Mouse (Mus musculus) layer of hippocampus, adult 2 months (tissue): ENCODE measurements around the gene B3gnt7. TPM values are rescaled to one million over a fixed set of nuclear protein-coding genes. Genes with fewer than 3 reads are reported as not detected.

ENCODE experiments used
- DNase-seq, 2 experiments: peaks; one replicate each; pipeline ENCODE4 v3.0.0; 2022; ENCODE audit warnings: low spot score in 2 of 2
- H3K27ac ChIP-seq: fragments of 200-600 bp; 2 replicates; pipeline ENCODE4 v1.8.1; 2022
- H3K4me3 ChIP-seq: fragments of 200-600 bp; 2 replicates; pipeline ENCODE4 v1.8.1; 2022; ENCODE audit warnings: mild to moderate bottlenecking
- CTCF ChIP-seq: fragments of 200-600 bp; conservative IDR thresholded peaks from 2 replicates; pipeline ENCODE4 v1.8.1; 2022; ENCODE audit warnings: antibody characterized with exemption, mild to moderate bottlenecking, moderate library complexity
- total RNA-seq, 2 experiments: library from RNA; stranded (reverse); gene quantifications; 2 replicates each; pipeline ENCODE4 v1.2.3; 2021

The B3gnt7 gene
- total RNA-seq, 2 experiments from 2014 or later = 0.98 to 1.2 TPM

- TF ChIP-seq CTCF = no peak
- Histone ChIP-seq H3K4me3 (no peak overlapping the region), H3K27ac (no peak overlapping the region)
- no peak for DNase-seq
Measured at GRCm38 (mm10) chr1:86284101-86284500, 18.5 kb upstream of the B3gnt7 start.

- H3K27ac ChIP-seq = no peak overlapping the region
- TF ChIP-seq CTCF = no peak
- DNase-seq = no peak
- no peak overlapping the region for H3K4me3 ChIP-seq
Measured at GRCm38 (mm10) chr1:86285295-86285694, 17.3 kb upstream of the B3gnt7 start.

- TF ChIP-seq CTCF = no peak
Measured at GRCm38 (mm10) chr1:86287473-86287872, 15.2 kb upstream of the B3gnt7 start.

GRCm38 (mm10) chr1:86290452-86290851 lies 12.2 kb upstream of the B3gnt7 start:
- no peak for TF ChIP-seq CTCF
- no peak overlapping the region for H3K4me3 ChIP-seq
- peak in 1 of 2 experiments; percentile 26 for DNase-seq
- H3K27ac ChIP-seq = no peak overlapping the region

More at GRCm38 (mm10) chr1:86287473-86287872, 15.2 kb upstream of the B3gnt7 start:
- no peak overlapping the region for H3K27ac ChIP-seq
- no peak for DNase-seq
- no peak overlapping the region for H3K4me3 ChIP-seq

- H3K27ac ChIP-seq = no peak overlapping the region
- no peak overlapping the region for H3K4me3 ChIP-seq
- TF ChIP-seq CTCF = no peak
- no peak for DNase-seq
Measured at GRCm38 (mm10) chr1:86293091-86293490, 9.5 kb upstream of the B3gnt7 start.

GRCm38 (mm10) chr1:86293868-86294267 lies 8.8 kb upstream of the B3gnt7 start:
- H3K27ac ChIP-seq = no peak overlapping the region
- no peak for TF ChIP-seq CTCF
- no peak overlapping the region for H3K4me3 ChIP-seq
- DNase-seq = no peak

GRCm38 (mm10) chr1:86294472-86294871 lies 8.2 kb upstream of the B3gnt7 start:
- Histone ChIP-seq H3K27ac (no peak overlapping the region), H3K4me3 (no peak overlapping the region)
- no peak for TF ChIP-seq CTCF
- DNase-seq = no peak

GRCm38 (mm10) chr1:86300093-86300492 lies 2.5 kb upstream of the B3gnt7 start:
- H3K4me3 ChIP-seq = no peak overlapping the region
- DNase-seq = no peak
- H3K27ac ChIP-seq = no peak overlapping the region
- TF ChIP-seq CTCF = no peak

GRCm38 (mm10) chr1:86300731-86301130 lies 1.9 kb upstream of the B3gnt7 start:
- no peak for TF ChIP-seq CTCF

GRCm38 (mm10) chr1:86301221-86302091 lies 1.2 kb upstream of the B3gnt7 start:
- no peak for DNase-seq
- peak; percentile 29; the same call in 1 of the 2 replicates for TF ChIP-seq CTCF
- no peak overlapping the region for H3K4me3 ChIP-seq
- no peak overlapping the region for H3K27ac ChIP-seq

More at GRCm38 (mm10) chr1:86300731-86301130, 1.9 kb upstream of the B3gnt7 start:
- Histone ChIP-seq H3K27ac (no peak overlapping the region), H3K4me3 (no peak overlapping the region)
- DNase-seq = no peak

- Histone ChIP-seq H3K4me3 (peak overlapping the region; percentile 56), H3K27ac (peak overlapping the region; percentile 48; the same call in 1 of the 2 replicates)
- no peak for DNase-seq
- TF ChIP-seq CTCF = no peak
Measured at GRCm38 (mm10) chr1:86303063-86303872, 636 bp downstream of the B3gnt7 start.

- DNase-seq = no peak
- no peak overlapping the region for H3K27ac ChIP-seq
- no peak for TF ChIP-seq CTCF
- H3K4me3 ChIP-seq = peak overlapping the region; percentile 56
Measured at GRCm38 (mm10) chr1:86303873-86304250, 1.2 kb downstream of the B3gnt7 start.

- no peak for TF ChIP-seq CTCF
- no peak overlapping the region for H3K27ac ChIP-seq
- no peak overlapping the region for H3K4me3 ChIP-seq
- no peak for DNase-seq
Measured at GRCm38 (mm10) chr1:86306686-86307085, 4.1 kb downstream of the B3gnt7 start.
